Mouse (Mus musculus) hindbrain, embryonic 12.5 days (tissue): ENCODE data around the gene Zswim8. TPM values are rescaled to one million over a fixed set of nuclear protein-coding genes. Genes with fewer than 3 reads are reported as not detected.
A peak's percentile ranks its signal among the peaks of the same experiment; 100 is the strongest.
"Not testable (repeated sequence)": the region's sequence is repeated elsewhere in the genome, so short reads cannot be mapped to it uniquely, and the experiment has no call there.

Experiments
- ATAC-seq: fragments of 200-750 bp; cut with Nextera tagmentation; 2 replicates; pipeline ENCODE4 v1.8.0; 2017; ENCODE audit warnings: moderate TSS enrichment; ENCODE audit not compliant: low FRiP score
- H3K27ac ChIP-seq: fragments of 300-500 bp; sonication (generic); 2 replicates; pipeline ENCODE4 v1.5.1; 2016; ENCODE audit warnings: mild to moderate bottlenecking
- H3K27me3 ChIP-seq: fragments of 300-500 bp; sonication (generic); 2 replicates; pipeline ENCODE4 v1.6.1; 2016; ENCODE audit warnings: mild to moderate bottlenecking
- H3K36me3 ChIP-seq: fragments of 300-500 bp; sonication (generic); 2 replicates; pipeline ENCODE4 v1.6.1; 2016; ENCODE audit warnings: mild to moderate bottlenecking
- H3K4me1 ChIP-seq: fragments of 300-500 bp; sonication (generic); 2 replicates; pipeline ENCODE4 v1.6.1; 2016
- H3K4me2 ChIP-seq: fragments of 300-500 bp; sonication (generic); replicated peaks from 2 replicates; pipeline ENCODE4 v1.6.1; 2016; ENCODE audit warnings: mild to moderate bottlenecking
- H3K4me3 ChIP-seq: fragments of 300-500 bp; sonication (generic); 2 replicates; pipeline ENCODE4 v1.5.1; 2016; ENCODE audit warnings: mild to moderate bottlenecking
- H3K9ac ChIP-seq: fragments of 300-500 bp; sonication (generic); 2 replicates; pipeline ENCODE4 v1.6.1; 2016; ENCODE audit warnings: mild to moderate bottlenecking, moderate library complexity
- H3K9me3 ChIP-seq: fragments of 300-500 bp; sonication (generic); replicated peaks from 2 replicates; pipeline ENCODE4 v1.6.1; 2016; ENCODE audit warnings: mild to moderate bottlenecking
- WGBS: fragments of 180-500 bp; shearing (Covaris S2); methylation state at CpG from one replicate; pipeline ENCODE4 v1.1.7; 2016; 5-methylcytosine and 5-hydroxymethylcytosine counted together
- polyA plus RNA-seq: library from polyadenylated mRNA; unstranded; fragments of >200 nt; fragmentation: Nextera tagmentation; extraction: Ambion mirVana; gene quantifications from 2 replicates; pipeline ENCODE4 v1.2.1, GENCODE M21; 2016

Zswim8 gene
- polyA plus RNA-seq, 1 experiment from 2014 or later = 60.1 TPM

GRCm38 (mm10) chr14:20695761-20696520, 11.4 kb upstream of the Zswim8 start:
- WGBS = 16% methylated on average over 27 of the region's 27 CpGs
- ATAC-seq = no peak
- Histone ChIP-seq H3K36me3 (peaks cover 41% of the 10 kb centered on the region), H3K4me2 (peak overlapping the region; percentile 83), H3K4me1 (peaks cover 50% of the 10 kb centered on the region), H3K9me3 (no peaks in the 10 kb centered on the region), H3K4me3 (peak overlapping the region; percentile 64), H3K27me3 (no peaks in the 10 kb centered on the region), H3K27ac (peak overlapping the region; percentile 96), H3K9ac (peak overlapping the region; percentile 76)

DNA sequence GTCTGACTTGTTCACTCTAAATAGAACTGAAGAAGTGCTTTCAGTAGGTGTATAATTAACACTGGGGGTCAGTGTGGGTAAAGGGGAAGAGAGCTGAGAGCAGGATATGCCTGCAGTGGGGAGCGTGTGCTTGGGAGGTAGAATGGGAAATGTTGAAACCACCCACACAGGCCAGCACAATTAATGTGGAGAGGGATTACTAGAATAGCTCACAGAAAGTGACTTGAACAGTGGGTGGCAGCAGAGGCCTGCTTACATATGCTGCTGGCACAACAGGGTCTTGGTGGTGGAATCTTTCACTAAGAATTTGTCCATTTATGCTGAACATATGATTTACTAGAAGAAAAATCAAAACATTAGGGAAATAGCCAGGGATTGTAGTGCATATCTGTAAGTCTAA, 10.4 kb upstream of the Zswim8 start:
- no peaks in the 10 kb centered on the region for H3K27me3 ChIP-seq
- ATAC-seq = no peak
- H3K4me3 ChIP-seq = peak overlapping the region; percentile 64
- peaks cover 30% of the 10 kb centered on the region for H3K36me3 ChIP-seq
- H3K27ac ChIP-seq = peak overlapping the region; percentile 55
- H3K4me2 ChIP-seq = peak overlapping the region; percentile 83
- H3K9me3 ChIP-seq = no peaks in the 10 kb centered on the region
- WGBS = 17% methylated on average over 1 of the region's 1 CpGs
- peak overlapping the region; percentile 56 for H3K9ac ChIP-seq
- H3K4me1 ChIP-seq = peaks cover 56% of the 10 kb centered on the region

- no peak for ATAC-seq
- H3K9ac ChIP-seq = peak overlapping the region; percentile 24; the same call in 1 of the 2 replicates
- H3K4me1 ChIP-seq = peaks cover 60% of the 10 kb centered on the region
- no peaks in the 10 kb centered on the region for H3K9me3 ChIP-seq
- peaks cover 15% of the 10 kb centered on the region for H3K36me3 ChIP-seq
- 89% methylated on average over 2 of the region's 2 CpGs for WGBS
- H3K4me2 ChIP-seq = peak overlapping the region; percentile 83; the same call in 1 of the 2 replicates
- H3K27ac ChIP-seq = no peak overlapping the region
- H3K4me3 ChIP-seq = no peak overlapping the region
- no peaks in the 10 kb centered on the region for H3K27me3 ChIP-seq
These were observed 8.8 kb upstream of the Zswim8 start for GRCm38 (mm10) chr14:20698515-20698914.

GRCm38 (mm10) chr14:20700362-20700761, 7.0 kb upstream of the Zswim8 start:
- no peak overlapping the region for H3K4me3 ChIP-seq
- H3K9me3 ChIP-seq = no peaks in the 10 kb centered on the region
- H3K27ac ChIP-seq = no peak overlapping the region
- peaks cover 17% of the 10 kb centered on the region for H3K36me3 ChIP-seq
- H3K27me3 ChIP-seq = no peaks in the 10 kb centered on the region
- H3K4me2 ChIP-seq = no peak overlapping the region
- no peak for ATAC-seq
- 91% methylated on average over 3 of the region's 3 CpGs for WGBS
- H3K9ac ChIP-seq = no peak overlapping the region
- H3K4me1 ChIP-seq = peaks cover 55% of the 10 kb centered on the region

- peak overlapping the region; percentile 74; the same call in 1 of the 2 replicates for H3K4me3 ChIP-seq
- no peaks in the 10 kb centered on the region for H3K9me3 ChIP-seq
- peaks cover 18% of the 10 kb centered on the region for H3K36me3 ChIP-seq
- peaks cover 46% of the 10 kb centered on the region for H3K4me1 ChIP-seq
- peak overlapping the region; percentile 65 for H3K4me2 ChIP-seq
- WGBS = 89% methylated on average over 8 of the region's 8 CpGs
- no peak overlapping the region for H3K27ac ChIP-seq
- no peaks in the 10 kb centered on the region for H3K27me3 ChIP-seq
- no peak for ATAC-seq
- H3K9ac ChIP-seq = 0 out of 2 replicates have a peak overlapping the region, but pooled peaks have one; percentile 79
These were observed 5.8 kb upstream of the Zswim8 start for GRCm38 (mm10) chr14:20701554-20701953.

GRCm38 (mm10) chr14:20702096-20702740, 5.1 kb upstream of the Zswim8 start:
- peak; percentile 23; the same call in 1 of the 2 replicates for ATAC-seq
- no peaks in the 10 kb centered on the region for H3K9me3 ChIP-seq
- peak overlapping the region; percentile 79 for H3K9ac ChIP-seq
- peak overlapping the region; percentile 65 for H3K4me2 ChIP-seq
- no peaks in the 10 kb centered on the region for H3K27me3 ChIP-seq
- H3K4me3 ChIP-seq = peak overlapping the region; percentile 74
- WGBS = 17% methylated on average over 15 of the region's 15 CpGs
- H3K4me1 ChIP-seq = peaks cover 40% of the 10 kb centered on the region
- H3K27ac ChIP-seq = peak overlapping the region; percentile 91
- H3K36me3 ChIP-seq = peaks cover 18% of the 10 kb centered on the region

- H3K9ac ChIP-seq = peak within 1 kb of the TSS; percentile 79
- peak within 1 kb of the TSS; percentile 91 for H3K27ac ChIP-seq
- H3K4me1 ChIP-seq = peaks cover 33% of the 10 kb centered on the region
- peak; percentile 72 for ATAC-seq
- H3K4me2 ChIP-seq = peak within 1 kb of the TSS; percentile 65
- peaks cover 18% of the 10 kb centered on the region for H3K36me3 ChIP-seq
- H3K4me3 ChIP-seq = peak within 1 kb of the TSS; percentile 74
- no peaks in the 10 kb centered on the region for H3K27me3 ChIP-seq
- under 1% methylated on average over 61 of the region's 61 CpGs for WGBS
- H3K9me3 ChIP-seq = no peaks in the 10 kb centered on the region
These were observed 4.5 kb upstream of the Zswim8 start, which contains the start of gene Chchd1 for GRCm38 (mm10) chr14:20702741-20703381. Chchd1 (plus strand) TSS chr14:20703006.

DNA sequence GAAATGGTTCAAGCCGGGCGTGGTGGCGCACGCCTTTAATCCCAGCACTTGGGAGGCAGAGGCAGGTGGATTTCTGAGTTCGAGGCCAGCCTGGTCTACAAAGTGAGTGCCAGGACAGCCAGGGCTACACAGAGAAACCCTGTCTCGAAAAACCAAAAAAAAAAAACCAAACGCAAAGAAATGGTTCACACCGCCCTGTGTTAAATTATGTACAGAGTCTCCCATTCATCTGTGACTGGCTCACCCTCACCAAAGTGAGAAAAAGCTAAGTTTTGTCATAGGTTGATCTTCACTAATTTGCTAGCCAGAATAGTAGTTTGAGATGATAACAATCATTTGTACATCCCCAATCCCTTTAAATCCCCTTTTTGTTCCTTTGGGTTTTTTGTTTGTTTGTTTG, 3.9 kb upstream of the Zswim8 start:
- peaks cover 13% of the 10 kb centered on the region for H3K36me3 ChIP-seq
- H3K4me2 ChIP-seq = peak overlapping the region; percentile 65
- H3K27me3 ChIP-seq, H3K9me3 ChIP-seq, ATAC-seq: not testable (repeated sequence)
- H3K9ac ChIP-seq = peak overlapping the region; percentile 79
- peak overlapping the region; percentile 74 for H3K4me3 ChIP-seq
- 10% methylated on average over 8 of the region's 8 CpGs for WGBS
- peak overlapping the region; percentile 91 for H3K27ac ChIP-seq
- H3K4me1 ChIP-seq = peaks cover 29% of the 10 kb centered on the region

- peak overlapping the region; percentile 99 for H3K9ac ChIP-seq
- H3K27me3 ChIP-seq = no peaks in the 10 kb centered on the region
- peaks cover 19% of the 10 kb centered on the region for H3K4me1 ChIP-seq
- peak overlapping the region; percentile 72 for H3K4me2 ChIP-seq
- peak overlapping the region; percentile 99 for H3K4me3 ChIP-seq
- no peak for ATAC-seq
- H3K9me3 ChIP-seq = no peaks in the 10 kb centered on the region
- 9% methylated on average over 10 of the region's 10 CpGs for WGBS
- peak overlapping the region; percentile 88; the same call in 1 of the 2 replicates for H3K27ac ChIP-seq
- peaks cover 41% of the 10 kb centered on the region for H3K36me3 ChIP-seq
These were observed 887 bp downstream of the Zswim8 start for GRCm38 (mm10) chr14:20708239-20708638.

DNA sequence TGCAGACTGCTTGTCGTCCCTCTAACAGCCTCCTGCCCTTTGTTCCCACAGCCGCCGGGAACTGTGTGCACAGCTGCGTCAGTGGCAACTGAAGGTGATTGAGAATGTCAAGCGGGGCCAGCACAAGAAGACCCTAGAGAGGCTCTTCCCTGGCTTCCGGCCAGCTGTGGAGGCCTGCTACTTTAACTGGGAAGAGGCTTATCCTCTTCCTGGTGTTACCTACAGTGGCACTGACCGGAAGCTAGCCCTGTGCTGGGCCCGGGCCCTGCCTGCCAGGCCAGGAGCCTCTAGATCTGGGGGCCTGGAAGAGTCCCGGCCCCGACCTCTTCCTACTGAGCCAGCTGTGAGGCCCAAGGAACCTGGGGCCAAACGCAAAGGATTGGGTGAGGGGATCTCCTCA, 6.5 kb downstream of the Zswim8 start:
- no peak for ATAC-seq
- H3K27ac ChIP-seq = no peak overlapping the region

DNA sequence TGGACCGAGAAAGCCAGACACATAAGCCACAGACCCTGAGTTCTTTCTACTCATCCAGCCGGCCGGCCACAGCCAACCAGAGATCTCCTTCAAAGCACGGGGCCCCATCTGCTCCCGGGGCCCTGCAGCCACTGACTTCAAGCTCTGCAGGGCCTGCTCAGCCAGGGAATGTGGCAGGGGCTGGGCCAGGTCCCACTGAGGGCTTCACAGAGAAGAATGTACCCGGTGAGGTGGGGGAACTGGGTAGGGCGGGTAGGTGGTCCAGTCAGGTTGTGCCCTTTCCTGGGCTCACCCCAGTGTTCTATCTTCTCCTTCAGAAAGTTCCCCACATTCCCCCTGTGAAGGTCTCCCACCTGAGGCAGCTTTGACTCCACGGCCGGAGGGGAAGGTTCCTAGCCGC, 11.1 kb downstream of the Zswim8 start:
- H3K9ac ChIP-seq = no peak overlapping the region
- no peak overlapping the region for H3K27ac ChIP-seq
- no peak for ATAC-seq
- no peaks in the 10 kb centered on the region for H3K9me3 ChIP-seq
- no peaks in the 10 kb centered on the region for H3K27me3 ChIP-seq
- H3K4me2 ChIP-seq = no peak overlapping the region
- H3K4me1 ChIP-seq = no peaks in the 10 kb centered on the region
- H3K4me3 ChIP-seq = no peak overlapping the region
- peaks cover 97% of the 10 kb centered on the region for H3K36me3 ChIP-seq
- 91% methylated on average over 10 of the region's 10 CpGs for WGBS

More for the DNA sequence above, 6.5 kb downstream of the Zswim8 start:
- H3K9ac ChIP-seq = no peak overlapping the region
- H3K4me1 ChIP-seq = peaks cover 9% of the 10 kb centered on the region
- H3K9me3 ChIP-seq = no peaks in the 10 kb centered on the region
- no peaks in the 10 kb centered on the region for H3K27me3 ChIP-seq
- no peak overlapping the region for H3K4me3 ChIP-seq
- H3K4me2 ChIP-seq = no peak overlapping the region
- WGBS = 79% methylated on average over 11 of the region's 11 CpGs
- H3K36me3 ChIP-seq = peaks cover 83% of the 10 kb centered on the region

DNA sequence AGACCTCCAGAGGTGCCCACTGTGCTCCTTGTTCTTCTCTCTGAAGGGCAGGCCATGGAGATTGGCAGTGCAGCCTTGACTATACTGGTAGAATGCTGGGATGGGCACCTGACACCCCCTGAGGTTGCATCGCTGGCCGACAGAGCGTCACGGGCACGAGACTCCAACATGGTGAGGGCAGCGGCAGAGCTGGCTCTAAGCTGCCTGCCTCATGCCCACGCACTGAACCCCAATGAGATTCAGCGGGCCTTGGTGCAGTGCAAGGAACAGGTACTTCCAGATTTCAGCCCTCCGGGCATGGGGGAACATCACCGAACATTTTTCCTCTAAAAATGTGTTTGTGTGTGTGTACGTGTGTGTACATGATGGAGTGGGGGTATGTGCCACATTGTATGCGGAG, 12.4 kb downstream of the Zswim8 start:
- 95% methylated on average over 12 of the region's 12 CpGs for WGBS
- H3K27me3 ChIP-seq = no peaks in the 10 kb centered on the region
- H3K9me3 ChIP-seq = no peaks in the 10 kb centered on the region
- no peak for ATAC-seq
- peaks cover 97% of the 10 kb centered on the region for H3K36me3 ChIP-seq
- no peaks in the 10 kb centered on the region for H3K4me1 ChIP-seq
- no peak overlapping the region for H3K4me2 ChIP-seq
- no peak overlapping the region for H3K9ac ChIP-seq
- no peak overlapping the region for H3K4me3 ChIP-seq
- no peak overlapping the region for H3K27ac ChIP-seq
